Mouse (Mus musculus): ENCODE data around the gene Slc35a1. TPM values are rescaled to one million over a fixed set of nuclear protein-coding genes. Genes with fewer than 3 reads are reported as not detected.

Gene Slc35a1
- total RNA-seq, 2 experiments from 2014 or later, result 25.6 to 26.2 TPM

Other genes with a start within 250 kb of the Slc35a1 start
- gene Akirin2, start 136.5 kb downstream of the Slc35a1 start, total RNA-seq (2021), result 100 to 1,000 TPM; 112 to 114 TPM
- 10 to 100 TPM; 43.1 to 43.7 TPM for gene Orc3, start 72.5 kb downstream of the Slc35a1 start, total RNA-seq (2021)
- gene Rars2, start 72.5 kb downstream of the Slc35a1 start, total RNA-seq (2021), result 10 to 100 TPM; 26.9 to 31.4 TPM
- 1 to 10 TPM; 2.8 to 4.3 TPM for gene Cfap206, start 42.8 kb upstream of the Slc35a1 start, total RNA-seq (2021)
- gene Gm136, start 68.8 kb upstream of the Slc35a1 start, total RNA-seq (2021), result under 1 TPM; 0.36 to 0.60 TPM
- gene Smim8, start 91.0 kb upstream of the Slc35a1 start, total RNA-seq (2021), result 10 to 100 TPM; 24.2 to 27.1 TPM
- 10 to 100 TPM; 26.6 to 27.2 TPM for gene Zfp292, start 195.5 kb upstream of the Slc35a1 start, total RNA-seq (2021)
- not detected for gene Cga, start 206.3 kb upstream of the Slc35a1 start, total RNA-seq (2021)

Measured in left cerebral cortex, postnatal 10 days (tissue).